ENCODE assay signal across 30 mouse cellular contexts in genomic region chr7:24664301-24664700, GRCm38 (mm10). TPM values are rescaled to one million over a fixed set of nuclear protein-coding genes. Genes with fewer than 3 reads are reported as not detected.
DNase-seq lines count a peak whose midpoint lies in the region; ATAC-seq and TF ChIP-seq lines count a peak whose summit lies in the region.
"Had no signal": no experiment of that assay in that cellular context is flagged by ENCODE, and none has a peak within 500 bp of the region (broad histone marks: within the 10 kb centered on the region; RNA-seq: fewer than 3 reads in every experiment).

No protein-coding gene starts in this region.

- no peaks in the 10 kb centered on the region for H3K9me3 ChIP-seq in embryonic facial prominence, embryonic 13.5 days
- no peaks in the 10 kb centered on the region for H3K9me3 ChIP-seq in embryonic facial prominence, embryonic 10.5 days
- H3K9me3 ChIP-seq in E14TG2a.4 (ENCODE audit: low read length): no peaks in the 10 kb centered on the region
- H3K9me3 ChIP-seq: embryonic facial prominence, embryonic 12.5 days; embryonic facial prominence, embryonic 15.5 days; forebrain, embryonic 10.5 days; forebrain, embryonic 12.5 days had no signal

- H3K36me3 ChIP-seq in embryonic facial prominence, embryonic 13.5 days: no peaks in the 10 kb centered on the region
- H3K36me3 ChIP-seq in embryonic facial prominence, embryonic 10.5 days (replicated peaks): no peaks in the 10 kb centered on the region
- no peaks in the 10 kb centered on the region for H3K36me3 ChIP-seq in E14TG2a.4 (ENCODE audit: insufficient read depth, low read length)
- H3K36me3 ChIP-seq: embryonic facial prominence, embryonic 12.5 days; embryonic facial prominence, embryonic 15.5 days; forebrain, embryonic 10.5 days; forebrain, embryonic 12.5 days had no signal

- WGBS in embryonic facial prominence, embryonic 13.5 days: 42% methylated on average over 8 of the region's 8 CpGs
- WGBS in embryonic facial prominence, embryonic 10.5 days: 46% methylated on average over 8 of the region's 8 CpGs

- H3K4me3 ChIP-seq in embryonic facial prominence, embryonic 13.5 days: no peak overlapping the region
- no peak overlapping the region for H3K4me3 ChIP-seq in embryonic facial prominence, embryonic 10.5 days
- H3K4me3 ChIP-seq in E14TG2a.4 (replicated peaks; ENCODE audit: low read length): peak overlapping the region; percentile 26; the same call in 1 of the 2 replicates
- H3K4me3 ChIP-seq: embryonic facial prominence, embryonic 12.5 days; embryonic facial prominence, embryonic 15.5 days; erythroblast, embryonic 14.5 days; forebrain, embryonic 10.5 days; forebrain, embryonic 12.5 days had no signal

- no peak for ATAC-seq in embryonic facial prominence, embryonic 13.5 days (ENCODE audit: insufficient number of reproducible peaks, insufficient read depth, low FRiP score, low TSS enrichment, low read depth)
- ATAC-seq: CD4-positive, CD25-positive, alpha-beta regulatory T cell, adult 4 months; forebrain, embryonic 14.5 days; forebrain, embryonic 16.5 days had no signal

- no peak for TF ChIP-seq CTCF in E14TG2a.4 (conservative IDR thresholded peaks at IDR 0.05; ENCODE audit: low read length)

- H3K4me1 ChIP-seq in embryonic facial prominence, embryonic 13.5 days: no peaks in the 10 kb centered on the region
- 0 out of 2 replicates have a peak, but pooled peaks cover 3% of the 10 kb centered on the region for H3K4me1 ChIP-seq in embryonic facial prominence, embryonic 10.5 days
- peaks cover 29% of the 10 kb centered on the region for H3K4me1 ChIP-seq in E14TG2a.4 (replicated peaks; ENCODE audit: low read depth, low read length)
- H3K4me1 ChIP-seq: embryonic facial prominence, embryonic 12.5 days; embryonic facial prominence, embryonic 15.5 days; forebrain, embryonic 12.5 days had no signal

- 0 out of 2 replicates have a peak overlapping the region, but pooled peaks have one; percentile 11 for H3K9ac ChIP-seq in embryonic facial prominence, embryonic 13.5 days
- H3K9ac ChIP-seq: embryonic facial prominence, embryonic 12.5 days; embryonic facial prominence, embryonic 15.5 days; forebrain, embryonic 12.5 days had no signal

- H3K27ac ChIP-seq in embryonic facial prominence, embryonic 13.5 days: no peak overlapping the region
- no peak overlapping the region for H3K27ac ChIP-seq in embryonic facial prominence, embryonic 10.5 days (replicated peaks)
- H3K27ac ChIP-seq: embryonic facial prominence, embryonic 12.5 days; embryonic facial prominence, embryonic 15.5 days; forebrain, embryonic 10.5 days; forebrain, embryonic 12.5 days had no signal

- H3K27me3 ChIP-seq in embryonic facial prominence, embryonic 13.5 days: no peaks in the 10 kb centered on the region
- H3K27me3 ChIP-seq in embryonic facial prominence, embryonic 10.5 days (replicated peaks; ENCODE audit: low read depth, poor library complexity, severe bottlenecking): no peaks in the 10 kb centered on the region
- peaks cover 30% of the 10 kb centered on the region for H3K27me3 ChIP-seq in E14TG2a.4 (ENCODE audit: insufficient read depth, low read length)
- H3K27me3 ChIP-seq: embryonic facial prominence, embryonic 12.5 days; embryonic facial prominence, embryonic 15.5 days; forebrain, embryonic 12.5 days had no signal

- H3K4me2 ChIP-seq in embryonic facial prominence, embryonic 13.5 days: no peak overlapping the region
- H3K4me2 ChIP-seq: embryonic facial prominence, embryonic 12.5 days; embryonic facial prominence, embryonic 15.5 days; forebrain, embryonic 12.5 days had no signal

- DNase-seq in embryonic facial prominence, embryonic 10.5 days (ENCODE audit: low spot score): no peak
- DNase-seq in ES-CJ7 (ENCODE audit: low read depth, low spot score) (peak; percentile 52), ZHBTc4 (ENCODE audit: low read depth, low spot score) (peak; percentile 45)
- DNase-seq in adrenal gland, adult 2 months: no peak
- no peak for DNase-seq in layer of hippocampus, postnatal 14 days (ENCODE audit: low spot score in 2 of 2)
- DNase-seq: adrenal gland, adult 8-10 months; adrenal gland, postnatal 14 days; adrenal gland, postnatal 36 days; B cell, adult 2 months; cerebellum, adult 11-12 months; cerebellum, adult 8-10 months; cerebellum, adult 9-11 months; cerebellum, postnatal 14 days; cerebellum, postnatal 36 days; embryo, embryonic 11 days had no signal

RNA-seq across cellular contexts. Expression of gene Tex101, which starts 12.2 kb away (rescaled TPM):
- polyA plus RNA-seq in embryonic facial prominence, embryonic 13.5 days (2015; fragmentation: Nextera tagmentation; extraction: Ambion mirVana): not detected in 2 replicates
- not detected in 2 replicates for polyA plus RNA-seq in embryonic facial prominence, embryonic 10.5 days (2016; fragmentation: Nextera tagmentation; extraction: Ambion mirVana)
- not detected for total RNA-seq in adrenal gland, adult 2 months (2021)
- polyA plus RNA-seq in adrenal gland, adult 2 months (2012; rRNA removed): not detected in 2 replicates
- total RNA-seq in layer of hippocampus, postnatal 14 days (2021): not detected
- total RNA-seq: adrenal gland, adult 8-10 months; adrenal gland, postnatal 14 days; adrenal gland, postnatal 36 days; CH12.LX; common myeloid progenitor, adult 5-6 weeks had no signal
- polyA plus RNA-seq: CD4-positive, CD25-positive, alpha-beta regulatory T cell, adult 4 months; embryonic facial prominence, embryonic 12.5 days; embryonic facial prominence, embryonic 15.5 days; erythroblast, embryonic 14.5 days; forebrain, embryonic 10.5 days; forebrain, embryonic 12.5 days; forebrain, embryonic 14.5 days; forebrain, embryonic 16.5 days; frontal cortex, adult 2 months had no signal

RNA-seq across cellular contexts. Expression of gene Lypd3, which starts 28.0 kb away (rescaled TPM):
- 13.7 and 16.0 TPM in 2 replicates for polyA plus RNA-seq in embryonic facial prominence, embryonic 13.5 days (2015; fragmentation: Nextera tagmentation; extraction: Ambion mirVana)
- 1.1 and 1.5 TPM in 2 replicates for polyA plus RNA-seq in embryonic facial prominence, embryonic 10.5 days (2016; fragmentation: Nextera tagmentation; extraction: Ambion mirVana)
- under 1 TPM; 0.79 to 0.84 TPM for total RNA-seq in adrenal gland, adult 2 months (2021)
- polyA plus RNA-seq in adrenal gland, adult 2 months (2012; rRNA removed): 1.9 TPM in 2 replicates
- 1 to 10 TPM; 1.2 to 1.3 TPM for total RNA-seq in layer of hippocampus, postnatal 14 days (2021)
- total RNA-seq: CH12.LX; common myeloid progenitor, adult 5-6 weeks; MEL had no signal
- polyA plus RNA-seq: CD4-positive, CD25-positive, alpha-beta regulatory T cell, adult 4 months; erythroblast, embryonic 14.5 days; frontal cortex, adult 2 months had no signal

RNA-seq across cellular contexts. Expression of gene BC049730, which starts 44.7 kb away (rescaled TPM):
- not detected in 2 replicates for polyA plus RNA-seq in embryonic facial prominence, embryonic 13.5 days (2015; fragmentation: Nextera tagmentation; extraction: Ambion mirVana)
- polyA plus RNA-seq in embryonic facial prominence, embryonic 10.5 days (2016; fragmentation: Nextera tagmentation; extraction: Ambion mirVana): not detected in 2 replicates
- not detected for total RNA-seq in adrenal gland, adult 2 months (2021)
- not detected in 2 replicates for polyA plus RNA-seq in adrenal gland, adult 2 months (2012; rRNA removed)
- not detected for total RNA-seq in layer of hippocampus, postnatal 14 days (2021)
- total RNA-seq: adrenal gland, adult 8-10 months; adrenal gland, postnatal 14 days; adrenal gland, postnatal 36 days; CH12.LX; common myeloid progenitor, adult 5-6 weeks; ES-E14; MEL had no signal
- polyA plus RNA-seq: CD4-positive, CD25-positive, alpha-beta regulatory T cell, adult 4 months; embryonic facial prominence, embryonic 12.5 days; embryonic facial prominence, embryonic 15.5 days; forebrain, embryonic 10.5 days; forebrain, embryonic 12.5 days; forebrain, embryonic 14.5 days; forebrain, embryonic 16.5 days; frontal cortex, adult 2 months had no signal

RNA-seq across cellular contexts. Expression of gene Phldb3, which starts 53.7 kb away (rescaled TPM):
- 0.37 and 0.65 TPM in 2 replicates for polyA plus RNA-seq in embryonic facial prominence, embryonic 13.5 days (2015; fragmentation: Nextera tagmentation; extraction: Ambion mirVana)
- 0.10 TPM in 1 of 2 replicates, not detected in the other for polyA plus RNA-seq in embryonic facial prominence, embryonic 10.5 days (2016; fragmentation: Nextera tagmentation; extraction: Ambion mirVana)
- 1 to 10 TPM; 3.5 to 8.5 TPM for total RNA-seq in adrenal gland, adult 2 months (2021)
- polyA plus RNA-seq in adrenal gland, adult 2 months (2012; rRNA removed): 3.9 and 4.4 TPM in 2 replicates
- total RNA-seq in layer of hippocampus, postnatal 14 days (2021): under 1 TPM; 0.28 to 0.60 TPM
- polyA plus RNA-seq: forebrain, embryonic 10.5 days; forebrain, embryonic 12.5 days; forebrain, embryonic 14.5 days; forebrain, embryonic 16.5 days had no signal

Comparison
In these comparisons a context has a peak if more than half of its experiments do, and no peak if none do; other contexts are left out.
1. DNase-seq: peak in ES-CJ7 (single experiment) and ZHBTc4 (single experiment); none in embryonic facial prominence, embryonic 10.5 days (single experiment), adrenal gland, adult 2 months (single experiment) and layer of hippocampus, postnatal 14 days (0 of 2).